Mouse (Mus musculus) liver, adult (tissue): ENCODE results near the gene Fbxl5.

Experiments used
- GATA4 ChIP-seq: IDR thresholded peaks from 2 replicates; pipeline ENCODE4 v1.6.1; 2014; ENCODE audit warnings: mild to moderate bottlenecking, low read length; ENCODE audit not compliant: insufficient replicate concordance

Fbxl5 gene

GRCm38 (mm10) chr5:43845083-43845482 lies 23.6 kb upstream of the Fbxl5 start:
- TF ChIP-seq GATA4: no peak

- no peak for TF ChIP-seq GATA4
Measured at GRCm38 (mm10) chr5:43842576-43843155, 21.2 kb upstream of the Fbxl5 start.

- TF ChIP-seq GATA4: no peak
Measured at GRCm38 (mm10) chr5:43842011-43842285, 20.5 kb upstream of the Fbxl5 start.

GRCm38 (mm10) chr5:43841144-43842010 lies 19.9 kb upstream of the Fbxl5 start:
- TF ChIP-seq GATA4: peak; percentile 73

GRCm38 (mm10) chr5:43837372-43837771 lies 15.9 kb upstream of the Fbxl5 start:
- TF ChIP-seq GATA4: no peak

- TF ChIP-seq GATA4: no peak
Measured at GRCm38 (mm10) chr5:43836590-43836989, 15.2 kb upstream of the Fbxl5 start.

- TF ChIP-seq GATA4: no peak
Measured at GRCm38 (mm10) chr5:43827366-43827765, 5.9 kb upstream of the Fbxl5 start.

GRCm38 (mm10) chr5:43826883-43827282 lies 5.4 kb upstream of the Fbxl5 start:
- TF ChIP-seq GATA4: no peak

- no peak for TF ChIP-seq GATA4
Measured at GRCm38 (mm10) chr5:43824580-43824979, 3.1 kb upstream of the Fbxl5 start.

- no peak for TF ChIP-seq GATA4
Measured at GRCm38 (mm10) chr5:43822824-43823223, 1.4 kb upstream of the Fbxl5 start.

- no peak for TF ChIP-seq GATA4
Measured at GRCm38 (mm10) chr5:43822199-43822598, 761 bp upstream of the Fbxl5 start.

GRCm38 (mm10) chr5:43820785-43821184 lies 653 bp downstream of the Fbxl5 start:
- no peak for TF ChIP-seq GATA4

- no peak for TF ChIP-seq GATA4
Measured at GRCm38 (mm10) chr5:43818695-43819094, 2.7 kb downstream of the Fbxl5 start, which contains the start of gene Bst1. Gene Bst1, plus strand, starts transcription at chr5:43818885.

- no peak for TF ChIP-seq GATA4
Measured at GRCm38 (mm10) chr5:43815769-43816168, 5.7 kb downstream of the Fbxl5 start.

GRCm38 (mm10) chr5:43814536-43814935 lies 6.9 kb downstream of the Fbxl5 start:
- TF ChIP-seq GATA4: no peak

- TF ChIP-seq GATA4: no peak
Measured at GRCm38 (mm10) chr5:43810427-43811062, 10.9 kb downstream of the Fbxl5 start.
